Mouse (Mus musculus) thymus, postnatal 4 days (tissue): Measurements from ENCODE around the gene Aff3.

ENCODE experiments used
- DNase-seq: peaks from one replicate; pipeline ENCODE4 v3.0.0; 2021

Aff3 gene

DNA sequence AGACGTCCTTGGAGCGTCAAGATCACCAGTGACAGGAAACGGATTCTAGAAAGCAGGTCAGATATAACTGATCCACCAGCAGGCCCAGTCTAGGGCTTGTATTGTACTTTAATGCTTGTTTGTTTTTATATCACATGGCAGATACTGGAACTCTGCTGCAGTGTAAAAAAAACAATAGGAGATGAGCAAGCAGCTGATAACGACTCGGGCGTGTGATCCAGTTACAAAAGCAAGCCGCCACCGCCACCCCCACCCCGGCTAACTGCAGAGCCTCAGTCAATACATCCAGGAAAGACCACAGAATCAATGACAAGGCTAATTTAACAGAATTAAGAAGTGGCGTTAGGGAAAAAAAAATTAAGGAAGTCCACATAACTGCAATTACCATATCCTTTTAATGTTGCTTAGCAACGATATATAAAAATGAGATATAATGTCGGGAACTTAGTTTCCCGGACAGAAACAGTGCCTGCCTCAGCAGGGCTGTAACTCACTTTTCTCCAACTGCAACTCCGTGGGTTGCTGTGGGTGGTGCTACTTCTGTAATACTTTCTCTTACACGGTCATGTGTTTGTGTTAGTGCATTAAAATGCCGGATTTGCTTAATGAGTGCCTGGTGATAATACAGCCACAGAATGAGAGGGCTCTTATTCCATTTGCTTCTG, 280.2 kb downstream of the Aff3 start:
- DNase-seq, result no peak

GRCm38 (mm10) chr1:38384010-38384409, 280.7 kb downstream of the Aff3 start:
- DNase-seq, result no peak

- no peak for DNase-seq
Measured at GRCm38 (mm10) chr1:38382683-38383082, 282.1 kb downstream of the Aff3 start.

DNA sequence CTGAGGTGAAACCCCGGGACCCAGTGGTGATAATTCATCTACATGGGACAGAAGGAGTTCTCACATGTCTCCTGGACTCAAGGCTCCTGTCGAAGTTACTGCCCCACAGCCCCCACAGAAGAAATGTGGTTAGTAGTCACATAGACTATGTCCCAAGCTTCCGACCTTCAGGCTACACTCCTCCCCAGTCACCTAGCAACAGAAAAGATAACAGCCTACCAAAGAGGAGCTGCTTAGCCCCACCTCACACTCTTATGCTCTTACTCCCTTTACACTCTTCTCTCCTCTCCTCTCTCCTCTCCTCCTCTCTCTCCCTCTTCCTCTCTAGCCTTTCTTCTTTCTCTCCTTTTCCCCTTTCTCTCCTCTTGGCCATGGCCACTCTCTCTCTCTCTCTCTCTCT, 286.8 kb downstream of the Aff3 start:
- no peak for DNase-seq

DNA sequence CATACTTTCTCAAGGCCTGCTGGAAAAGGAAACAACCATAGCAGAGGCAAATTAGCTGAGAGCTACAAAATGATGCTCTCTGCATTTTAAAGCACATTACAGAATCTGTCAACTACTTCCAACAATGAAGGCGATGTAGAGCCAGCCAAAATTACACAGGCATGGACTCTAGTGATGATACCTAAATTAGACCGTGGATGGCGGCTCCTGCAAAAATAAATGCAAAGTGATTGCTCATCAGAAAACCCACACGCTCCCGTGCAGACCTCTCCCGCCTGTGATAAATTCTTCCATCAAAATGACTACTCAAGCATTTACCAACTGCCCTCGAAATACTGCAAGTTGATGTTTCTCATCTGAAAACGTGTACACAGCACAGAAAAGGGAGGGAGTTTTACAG, 295.6 kb downstream of the Aff3 start:
- no peak for DNase-seq

- DNase-seq, result no peak
Measured at GRCm38 (mm10) chr1:38368081-38368689, 296.6 kb downstream of the Aff3 start.

DNA sequence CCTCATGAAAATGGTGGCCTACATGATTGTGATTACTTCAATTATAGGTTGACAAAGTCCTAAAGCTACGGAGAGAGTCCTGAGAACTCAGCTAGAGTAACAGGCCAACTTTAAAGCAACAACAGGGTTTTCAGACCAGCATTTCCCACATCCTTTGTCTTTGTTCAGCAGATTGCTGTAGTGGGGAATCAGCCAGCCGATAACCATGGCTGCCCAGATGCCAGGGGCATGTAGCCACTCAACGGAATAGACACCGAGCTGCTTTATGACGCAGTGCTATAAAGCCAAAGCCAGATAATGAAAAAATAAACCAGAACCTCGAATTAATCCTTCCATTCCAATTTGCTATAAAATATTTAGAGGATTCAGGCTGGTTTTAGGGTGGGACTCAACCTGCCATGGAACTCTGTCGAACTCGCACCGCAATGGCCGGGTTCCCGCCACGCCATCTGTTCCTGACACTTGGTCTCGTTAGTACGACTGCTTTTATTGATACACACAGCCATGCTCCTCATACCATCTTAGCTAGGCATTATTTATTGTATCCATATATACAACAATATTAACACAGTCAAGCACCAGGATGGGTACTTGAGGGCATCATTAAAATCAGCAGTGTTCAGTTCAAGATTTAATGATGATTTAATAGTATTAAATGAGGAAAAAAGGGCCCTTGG, 297.2 kb downstream of the Aff3 start:
- no peak for DNase-seq

- no peak for DNase-seq
Measured at GRCm38 (mm10) chr1:38363856-38364255, 300.9 kb downstream of the Aff3 start.

- no peak for DNase-seq
Measured at GRCm38 (mm10) chr1:38362275-38362674, 302.5 kb downstream of the Aff3 start.

- DNase-seq, result no peak
Measured at GRCm38 (mm10) chr1:38358797-38359349, 305.9 kb downstream of the Aff3 start.

DNA sequence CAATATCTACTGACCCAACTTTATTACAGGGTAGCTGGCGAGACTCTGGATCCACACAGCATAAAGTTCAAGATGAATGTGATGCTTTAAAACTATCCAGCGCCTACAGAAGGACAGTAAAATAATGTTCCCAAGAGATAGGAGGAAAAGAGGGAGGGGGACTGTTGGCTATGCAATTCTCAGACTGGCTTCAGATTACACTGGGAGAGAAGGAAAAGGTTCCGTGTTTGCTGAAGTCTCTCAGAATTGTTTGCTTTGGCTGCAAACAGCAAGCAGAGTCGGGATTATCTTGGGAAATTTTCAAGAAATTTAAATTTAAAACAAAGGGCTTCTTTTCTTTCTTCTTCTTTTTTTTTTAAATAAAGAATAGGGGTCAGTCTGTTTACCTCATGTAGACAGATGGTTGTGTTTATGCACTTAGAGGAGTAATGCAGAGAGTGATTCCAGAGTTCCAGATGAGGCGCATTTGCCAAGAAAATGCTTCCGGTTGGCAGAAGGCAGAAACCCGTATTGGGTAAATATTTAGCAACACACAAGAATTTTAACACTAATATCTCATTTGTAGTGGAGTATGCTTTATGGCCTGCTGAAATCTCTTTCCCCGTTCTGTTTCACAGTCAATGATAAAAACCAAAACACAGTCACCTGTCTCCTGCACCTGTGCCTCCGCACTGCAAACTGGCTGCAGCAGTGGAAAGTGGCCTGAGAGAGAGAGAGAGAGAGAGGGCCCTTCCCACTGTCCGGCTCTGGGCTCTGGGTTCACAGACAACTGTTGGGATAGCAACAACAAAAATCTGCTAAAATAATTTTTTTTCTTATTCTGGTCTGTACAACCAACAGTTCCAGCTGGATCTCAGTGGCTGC, 306.6 kb downstream of the Aff3 start:
- no peak for DNase-seq

DNA sequence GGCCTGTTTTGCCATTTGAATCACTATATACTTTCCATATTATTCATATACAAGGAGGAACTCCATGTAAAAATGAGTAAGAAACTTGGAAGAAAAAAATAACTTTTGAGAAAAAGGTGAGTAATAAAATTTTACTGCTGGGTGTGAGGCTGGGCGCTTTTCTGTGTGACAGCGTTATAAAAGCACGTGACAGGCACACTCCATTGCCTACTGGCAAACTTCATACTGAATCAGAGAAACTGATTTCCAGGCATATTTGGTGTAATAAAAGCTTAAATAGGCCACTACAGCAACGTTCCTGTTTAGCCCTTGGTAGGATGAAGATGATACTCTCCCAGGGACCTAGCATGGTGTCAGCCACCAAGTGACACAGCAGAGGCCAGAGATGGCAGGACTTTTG, 310.2 kb downstream of the Aff3 start:
- DNase-seq, result no peak

DNA sequence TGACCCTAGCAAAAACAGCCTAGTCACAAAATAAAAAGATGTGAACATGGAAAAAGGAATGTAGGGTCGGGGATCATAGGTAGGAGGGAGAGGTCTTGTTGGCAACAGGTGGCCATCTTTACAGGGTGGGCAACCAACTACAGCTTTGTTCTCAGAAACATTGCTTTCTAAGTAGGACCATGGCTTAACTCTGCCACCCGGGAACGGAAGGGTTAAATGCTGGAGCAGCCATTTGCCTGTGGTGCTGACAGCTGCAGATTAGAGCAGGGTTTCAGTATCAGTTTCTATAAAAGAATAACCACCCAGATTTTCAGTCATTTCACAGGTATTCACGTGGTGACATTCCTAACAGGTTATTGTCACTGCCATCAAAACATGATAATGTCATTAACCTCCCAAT, 317.4 kb downstream of the Aff3 start:
- no peak for DNase-seq

GRCm38 (mm10) chr1:38334206-38334605, 330.5 kb downstream of the Aff3 start:
- no peak for DNase-seq

DNA sequence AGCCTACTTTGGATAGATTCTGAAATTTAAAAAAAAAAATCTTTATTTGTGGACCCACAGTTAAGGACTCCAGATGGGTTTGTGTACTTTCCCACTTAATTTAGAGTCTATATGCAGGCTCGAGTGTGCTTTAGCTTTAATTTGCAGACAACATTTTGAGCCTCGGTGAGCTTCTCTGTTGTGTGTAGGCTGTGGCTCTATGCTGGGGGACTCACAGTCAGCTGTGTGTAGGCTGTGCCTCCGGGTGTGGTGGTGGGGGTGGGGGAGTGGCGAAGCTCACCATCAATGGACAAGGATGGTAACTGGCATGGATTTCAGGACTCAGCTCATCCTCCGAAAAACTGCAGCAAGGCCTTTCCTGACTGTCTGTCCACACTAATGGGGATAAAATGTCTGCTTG, 331.8 kb downstream of the Aff3 start:
- DNase-seq, result no peak

DNA sequence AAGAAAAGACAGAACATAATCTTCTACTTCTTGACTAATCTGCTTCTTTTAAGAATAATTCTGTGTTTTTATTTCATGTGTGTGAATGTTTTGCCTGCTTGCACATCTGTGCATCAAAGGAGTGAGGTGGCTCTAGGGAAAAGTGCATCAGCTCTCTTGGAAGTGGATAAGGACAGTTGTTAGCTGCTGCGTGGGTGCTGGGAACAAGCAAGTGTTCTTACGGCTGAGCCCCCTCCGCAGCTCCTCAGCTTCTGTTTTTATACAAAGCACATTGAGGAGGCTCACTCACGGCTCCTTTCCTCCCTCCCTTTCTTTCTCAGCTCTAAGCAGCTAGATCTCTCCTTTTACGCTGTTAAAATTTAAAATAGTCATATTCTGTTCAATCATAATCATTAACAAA, 340.5 kb downstream of the Aff3 start:
- DNase-seq, result no peak

- DNase-seq, result no peak
Measured at GRCm38 (mm10) chr1:38321861-38322260, 342.9 kb downstream of the Aff3 start.

GRCm38 (mm10) chr1:38320971-38321305, 343.8 kb downstream of the Aff3 start:
- DNase-seq, result no peak

DNA sequence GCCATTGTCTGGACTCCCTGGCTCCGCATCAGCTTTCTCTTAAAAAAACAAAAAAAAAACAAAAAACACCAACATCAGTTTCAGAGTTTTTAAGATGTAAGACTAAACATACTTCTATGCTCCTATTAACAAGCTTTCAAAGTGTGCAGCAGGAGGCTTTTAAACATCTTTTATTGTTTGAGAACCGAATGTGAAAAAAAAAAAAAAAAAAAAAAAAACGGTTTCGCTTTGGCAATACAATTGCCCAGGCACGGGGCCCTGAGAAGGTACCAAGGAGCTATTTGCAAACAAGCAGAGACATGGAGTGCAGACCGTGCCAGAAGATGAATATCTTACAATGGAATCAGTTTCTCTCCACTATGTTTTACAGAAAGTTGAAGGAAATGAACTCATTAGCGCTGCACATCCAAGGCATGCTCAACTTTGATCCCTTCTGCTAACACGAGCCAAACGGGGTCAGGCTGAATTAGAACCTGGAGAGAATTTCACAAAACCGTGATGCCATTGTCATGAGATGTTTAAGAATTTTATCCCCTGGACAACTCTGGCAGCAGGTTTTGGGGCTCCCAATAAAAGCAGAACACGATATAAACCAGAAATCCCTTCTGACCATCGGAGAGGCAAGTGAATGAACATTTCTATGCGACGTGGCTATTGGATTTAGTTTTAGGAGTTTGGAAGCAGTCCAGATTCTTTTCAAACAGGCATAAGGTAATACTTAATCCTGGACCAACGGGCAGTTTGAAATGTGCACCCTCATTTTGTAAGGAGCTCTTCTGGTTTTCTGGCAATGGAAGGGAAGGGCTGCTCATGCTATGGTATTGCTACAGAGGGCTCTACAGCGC, 344.4 kb downstream of the Aff3 start:
- DNase-seq, result no peak

DNA sequence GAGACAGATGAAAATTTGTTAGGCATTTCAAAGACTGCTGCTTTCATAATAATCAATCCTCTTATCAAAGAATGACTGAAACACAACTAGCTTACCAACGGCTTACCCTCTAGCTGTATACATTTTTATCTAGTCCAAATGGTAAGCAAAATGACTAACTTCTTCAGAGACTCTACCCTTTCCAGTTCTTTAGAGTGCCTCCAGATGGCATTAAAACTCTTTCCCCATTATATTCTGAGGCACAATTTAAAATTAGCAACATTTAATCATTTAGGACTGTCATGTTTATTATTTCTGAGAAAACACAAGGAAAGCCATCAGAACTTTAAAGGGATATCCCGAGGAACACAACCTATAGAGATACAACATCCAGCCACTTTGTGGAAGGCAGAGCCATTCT, 346.1 kb downstream of the Aff3 start:
- no peak for DNase-seq

DNA sequence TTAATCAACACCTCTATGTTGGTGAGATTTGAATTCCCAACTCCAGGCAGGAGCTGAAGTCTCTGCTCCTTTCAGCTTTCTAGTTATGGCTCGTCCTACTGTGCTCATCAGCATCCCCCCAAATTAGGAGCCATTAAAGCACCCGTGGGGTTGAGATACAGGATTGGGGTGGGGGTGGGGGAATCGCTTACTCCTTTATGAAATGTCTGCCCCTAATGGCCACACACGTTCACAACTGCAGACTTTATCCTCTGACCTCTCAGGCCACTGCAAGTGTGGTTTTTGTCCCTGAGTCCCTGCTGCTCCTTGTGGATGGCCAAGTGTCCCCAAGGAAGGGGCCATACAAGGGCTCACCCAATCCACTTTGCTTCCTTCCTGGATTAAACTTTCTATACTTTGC, 348.8 kb downstream of the Aff3 start:
- no peak for DNase-seq

DNA sequence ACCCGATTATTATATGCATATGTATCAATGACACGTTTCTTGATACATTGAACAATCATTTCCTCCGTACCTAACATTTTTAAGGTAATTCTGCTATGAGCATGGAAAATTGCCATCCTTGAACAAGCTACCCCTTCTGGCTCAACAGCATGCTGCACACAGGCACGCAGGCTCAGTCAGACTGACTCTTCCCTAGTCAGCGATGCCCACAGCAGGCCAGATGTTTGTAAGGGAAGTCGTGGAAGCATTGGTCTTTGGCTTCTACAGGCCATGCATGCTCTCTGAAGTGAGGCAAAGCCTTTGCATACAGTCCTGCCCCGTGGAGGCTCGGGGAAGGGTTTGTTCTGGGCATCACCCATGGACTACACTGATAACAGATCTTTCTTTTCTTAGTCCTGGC, 354.3 kb downstream of the Aff3 start:
- DNase-seq, result no peak
